In genomic region chr7:82820661-82821060, GRCm38 (mm10) we compare ENCODE assay signal across 20 mouse cellular contexts. TPM values are rescaled to one million over a fixed set of nuclear protein-coding genes. Genes with fewer than 3 reads are reported as not detected.
DNase-seq lines count a peak whose midpoint lies in the region; ATAC-seq lines count a peak whose summit lies in the region.
"Had no signal": no experiment of that assay in that cellular context is flagged by ENCODE, and none has a peak within 500 bp of the region (broad histone marks: within the 10 kb centered on the region; RNA-seq: fewer than 3 reads in every experiment).

No protein-coding gene starts in this region.

- no peaks in the 10 kb centered on the region for H3K36me3 ChIP-seq in kidney, embryonic 14.5 days (ENCODE audit: control insufficient read depth, insufficient read depth, low read length)
- H3K36me3 ChIP-seq: embryonic facial prominence, embryonic 12.5 days; forebrain, embryonic 15.5 days; heart, embryonic 12.5 days; hindbrain, embryonic 13.5 days; midbrain, embryonic 12.5 days; neural tube, embryonic 13.5 days had no signal

- no peak overlapping the region for H3K9ac ChIP-seq in kidney, embryonic 14.5 days (ENCODE audit: low read depth, low read length)
- H3K9ac ChIP-seq: embryonic facial prominence, embryonic 12.5 days; forebrain, embryonic 15.5 days; heart, embryonic 12.5 days; hindbrain, embryonic 13.5 days; midbrain, embryonic 12.5 days; neural tube, embryonic 13.5 days had no signal

- no peak overlapping the region for H3K4me2 ChIP-seq in kidney, embryonic 14.5 days (replicated peaks; ENCODE audit: low read depth, low read length)
- H3K4me2 ChIP-seq: embryonic facial prominence, embryonic 12.5 days; forebrain, embryonic 15.5 days; heart, embryonic 12.5 days; hindbrain, embryonic 13.5 days; midbrain, embryonic 12.5 days; neural tube, embryonic 13.5 days had no signal

- no peaks in the 10 kb centered on the region for H3K9me3 ChIP-seq in kidney, embryonic 14.5 days (ENCODE audit: control insufficient read depth, low read length)
- H3K9me3 ChIP-seq: embryonic facial prominence, embryonic 12.5 days; forebrain, embryonic 15.5 days; hindbrain, embryonic 13.5 days; midbrain, embryonic 12.5 days; neural tube, embryonic 13.5 days had no signal

- no peaks in the 10 kb centered on the region for H3K4me1 ChIP-seq in kidney, embryonic 14.5 days (ENCODE audit: control insufficient read depth, insufficient read depth, low read length)
- H3K4me1 ChIP-seq: embryonic facial prominence, embryonic 12.5 days; forebrain, embryonic 15.5 days; hindbrain, embryonic 13.5 days; midbrain, embryonic 12.5 days; neural tube, embryonic 13.5 days had no signal

- H3K4me3 ChIP-seq in kidney, embryonic 14.5 days (ENCODE audit: low read length), result no peak overlapping the region
- H3K4me3 ChIP-seq: embryonic facial prominence, embryonic 12.5 days; forebrain, embryonic 15.5 days; heart, embryonic 12.5 days; hindbrain, embryonic 13.5 days; midbrain, embryonic 12.5 days; neural tube, embryonic 13.5 days had no signal

- H3K27ac ChIP-seq in kidney, embryonic 14.5 days (ENCODE audit: low read depth, low read length), result no peak overlapping the region
- H3K27ac ChIP-seq: embryonic facial prominence, embryonic 12.5 days; forebrain, embryonic 15.5 days; hindbrain, embryonic 13.5 days; midbrain, embryonic 12.5 days; neural tube, embryonic 13.5 days had no signal

- DNase-seq in naive thymus-derived CD4-positive, alpha-beta T cell, adult 2 months (ENCODE audit: low read depth), result peak; percentile 60
- DNase-seq in thymus, postnatal 36 days, result peak; percentile 30 to 34
- no peak for DNase-seq in adrenal gland, postnatal 4 days (ENCODE audit: low spot score in 2 of 2)
- no peak for DNase-seq in frontal cortex, postnatal 36 days (ENCODE audit: low spot score in 2 of 2)
- DNase-seq: cerebellum, adult 9-10 months; gastrocnemius, postnatal 36 days; left cerebral cortex, postnatal 4 days; liver; right cerebral cortex, adult 18-20 months had no signal

- ATAC-seq in CD4-positive, CD25-positive, alpha-beta regulatory T cell, adult 4 months, result peak; percentile 57
- peak; percentile 49 for ATAC-seq in activated CD4-positive, CD25-positive, alpha-beta regulatory T cell, adult 4 months
- ATAC-seq in kidney, embryonic 14.5 days (ENCODE audit: low FRiP score, low TSS enrichment), result no peak
- ATAC-seq: forebrain, embryonic 15.5 days; lung, postnatal 0 days had no signal

- WGBS in kidney, embryonic 14.5 days, result 63% methylated on average over 4 of the region's 4 CpGs

- no peaks in the 10 kb centered on the region for H3K27me3 ChIP-seq in kidney, embryonic 14.5 days (ENCODE audit: control insufficient read depth, insufficient read depth, low read length)
- H3K27me3 ChIP-seq: CH12.LX; embryonic facial prominence, embryonic 12.5 days; forebrain, embryonic 15.5 days; heart, embryonic 12.5 days; hindbrain, embryonic 13.5 days; midbrain, embryonic 12.5 days; neural tube, embryonic 13.5 days had no signal

RNA-seq across cellular contexts. Expression of gene Mex3b, which starts 46.5 kb away (rescaled TPM):
- polyA plus RNA-seq in CD4-positive, CD25-positive, alpha-beta regulatory T cell, adult 4 months (2017; shearing (Covaris generic)), result 1 to 10 TPM; 1.8 to 2.9 TPM
- polyA plus RNA-seq in activated CD4-positive, CD25-positive, alpha-beta regulatory T cell, adult 4 months (2017; shearing (Covaris generic)), result 1 to 10 TPM; 2.1 to 2.5 TPM
- 10 to 100 TPM; 10.2 to 13.7 TPM for total RNA-seq in adrenal gland, postnatal 4 days (2021)
- polyA plus RNA-seq in kidney, embryonic 14.5 days (2014; fragmentation: Nextera tagmentation; extraction: Ambion mirVana), result 14.3 and 16.3 TPM in 2 replicates

Comparison
In these comparisons a context has a peak if more than half of its experiments do, and no peak if none do; other contexts are left out.
1. DNase-seq: peak in naive thymus-derived CD4-positive, alpha-beta T cell, adult 2 months (single experiment) and thymus, postnatal 36 days (2 of 2); none in adrenal gland, postnatal 4 days (0 of 2) and frontal cortex, postnatal 36 days (0 of 2).